Mouse (Mus musculus) hindbrain, embryonic 15.5 days (tissue): ENCODE measurements at regions not wholly inside any gene's neighbourhood (a gene's known extent, or its start where the extent isn't known, plus 50 kb on each side); places are given as distances from the start of the nearest gene placed in this dataset.

Experiments
- ATAC-seq: fragments of 200-750 bp; cut with Nextera tagmentation; 2 replicates; pipeline ENCODE4 v1.8.0; 2017; ENCODE audit warnings: low read depth, moderate number of reproducible peaks, moderate TSS enrichment; ENCODE audit not compliant: low FRiP score
- H3K27ac ChIP-seq: fragments of 300-500 bp; sonication (generic); replicated peaks from 2 replicates; pipeline ENCODE4 v1.5.1; 2015; ENCODE audit warnings: mild to moderate bottlenecking, inconsistent platforms
- H3K27me3 ChIP-seq: fragments of 300-500 bp; sonication (generic); 2 replicates; pipeline ENCODE4 v1.6.1; 2015; ENCODE audit warnings: control low read depth, inconsistent platforms
- H3K36me3 ChIP-seq: fragments of 300-500 bp; sonication (generic); 2 replicates; pipeline ENCODE4 v1.6.1; 2015; ENCODE audit warnings: control low read depth, inconsistent platforms
- H3K4me1 ChIP-seq: fragments of 300-500 bp; sonication (generic); replicated peaks from 2 replicates; pipeline ENCODE4 v1.6.1; 2015; ENCODE audit warnings: control low read depth, inconsistent platforms
- H3K4me2 ChIP-seq: fragments of 300-500 bp; sonication (generic); 2 replicates; pipeline ENCODE4 v1.6.1; 2015; ENCODE audit warnings: moderate library complexity, mild to moderate bottlenecking, inconsistent platforms
- H3K4me3 ChIP-seq: fragments of 300-500 bp; sonication (generic); 2 replicates; pipeline ENCODE4 v1.5.1; 2015; ENCODE audit warnings: mild to moderate bottlenecking, inconsistent platforms
- H3K9ac ChIP-seq: fragments of 300-500 bp; sonication (generic); 2 replicates; pipeline ENCODE4 v1.6.1; 2015; ENCODE audit warnings: inconsistent platforms
- H3K9me3 ChIP-seq: fragments of 300-500 bp; sonication (generic); 2 replicates; pipeline ENCODE4 v1.6.1; 2016; ENCODE audit warnings: control low read depth, inconsistent platforms
- WGBS: fragments of 180-500 bp; shearing (Covaris S2); methylation state at CpG from one replicate; pipeline ENCODE4 v1.1.7; 2015; 5-methylcytosine and 5-hydroxymethylcytosine counted together

GRCm38 (mm10) chr8:35968341-35968740, 202.8 kb downstream of the Gm19410 start:
- Histone ChIP-seq H3K4me1 (no peaks in the 10 kb centered on the region), H3K4me2 (no peak overlapping the region), H3K27me3 (no peaks in the 10 kb centered on the region), H3K9ac (no peak overlapping the region), H3K9me3 (no peaks in the 10 kb centered on the region), H3K36me3 (no peaks in the 10 kb centered on the region), H3K4me3 (no peak overlapping the region), H3K27ac (no peak overlapping the region)
- 92% methylated on average over 9 of the region's 9 CpGs for WGBS
- no peak for ATAC-seq

- WGBS: 95% methylated on average over 7 of the region's 7 CpGs
- H3K36me3 ChIP-seq: no peaks in the 10 kb centered on the region
- H3K4me3 ChIP-seq: no peak overlapping the region
- no peaks in the 10 kb centered on the region for H3K9me3 ChIP-seq
- H3K27me3 ChIP-seq: no peaks in the 10 kb centered on the region
- no peak overlapping the region for H3K27ac ChIP-seq
- no peak overlapping the region for H3K4me2 ChIP-seq
- H3K4me1 ChIP-seq: no peaks in the 10 kb centered on the region
- no peak overlapping the region for H3K9ac ChIP-seq
- no peak for ATAC-seq
Measured at GRCm38 (mm10) chr8:35971082-35971481, 205.5 kb downstream of the Gm19410 start.

DNA sequence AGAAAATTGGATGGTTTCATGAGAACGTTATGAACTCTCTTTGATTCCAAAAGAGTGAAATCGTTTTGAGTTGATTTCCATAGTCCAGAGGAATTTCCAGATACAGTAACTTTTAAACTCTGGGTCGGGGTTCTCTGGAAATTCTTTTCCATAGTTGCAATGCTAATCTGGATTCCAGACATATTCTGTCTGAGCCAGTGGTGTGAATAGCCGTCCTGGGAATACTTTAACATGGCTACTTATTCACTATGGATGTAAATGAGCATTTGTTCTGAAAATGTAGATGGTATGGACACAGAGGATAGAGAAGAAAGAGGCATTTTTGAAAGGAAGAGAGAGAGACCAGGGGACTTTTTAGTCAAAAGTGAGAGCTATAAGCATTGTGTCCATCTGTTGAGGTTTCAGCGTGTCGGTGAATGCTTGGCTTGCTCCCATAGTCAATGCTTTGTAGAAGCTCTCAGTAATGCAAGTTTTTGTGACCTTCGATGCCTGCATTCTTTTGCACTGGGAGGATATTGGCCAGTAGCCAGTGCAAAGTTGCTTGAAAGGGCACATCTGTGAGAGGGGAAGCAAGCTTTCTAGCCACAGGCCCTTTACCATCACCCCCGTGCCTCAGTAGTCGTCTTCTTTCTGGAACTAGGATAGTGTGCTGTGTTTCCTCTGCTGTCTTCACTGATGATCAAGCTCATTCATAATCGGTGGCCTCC, 208.9 kb downstream of the Gm19410 start:
- 59% methylated on average over 10 of the region's 10 CpGs for WGBS

GRCm38 (mm10) chr8:35979638-35980255, 214.2 kb downstream of the Gm19410 start:
- no peaks in the 10 kb centered on the region for H3K9me3 ChIP-seq
- no peaks in the 10 kb centered on the region for H3K27me3 ChIP-seq
- ATAC-seq: no peak
- 70% methylated on average over 9 of the region's 9 CpGs for WGBS
- H3K4me2 ChIP-seq: no peak overlapping the region
- no peak overlapping the region for H3K4me3 ChIP-seq
- 0 out of 2 replicates have a peak, but pooled peaks cover 4% of the 10 kb centered on the region for H3K4me1 ChIP-seq
- no peak overlapping the region for H3K9ac ChIP-seq
- H3K27ac ChIP-seq: no peak overlapping the region
- H3K36me3 ChIP-seq: no peaks in the 10 kb centered on the region

More for the DNA sequence above, 208.9 kb downstream of the Gm19410 start:
- no peaks in the 10 kb centered on the region for H3K9me3 ChIP-seq
- H3K4me2 ChIP-seq: no peak overlapping the region
- H3K4me1 ChIP-seq: no peaks in the 10 kb centered on the region
- H3K4me3 ChIP-seq: no peak overlapping the region
- no peak overlapping the region for H3K9ac ChIP-seq
- no peaks in the 10 kb centered on the region for H3K36me3 ChIP-seq
- H3K27ac ChIP-seq: no peak overlapping the region
- H3K27me3 ChIP-seq: no peaks in the 10 kb centered on the region
- no peak for ATAC-seq

GRCm38 (mm10) chr8:35983083-35983482, 217.5 kb downstream of the Gm19410 start:
- WGBS: 46% methylated on average over 2 of the region's 2 CpGs
- no peak overlapping the region for H3K27ac ChIP-seq
- no peaks in the 10 kb centered on the region for H3K9me3 ChIP-seq

GRCm38 (mm10) chr8:35985152-35985689, 219.6 kb downstream of the Gm19410 start:
- Histone ChIP-seq H3K27ac (0 out of 2 replicates have a peak overlapping the region, but pooled peaks have one; percentile 35), H3K9ac (no peak overlapping the region), H3K4me1 (peaks cover 10% of the 10 kb centered on the region; the same call in 1 of the 2 replicates), H3K36me3 (no peaks in the 10 kb centered on the region), H3K4me3 (no peak overlapping the region), H3K9me3 (no peaks in the 10 kb centered on the region), H3K27me3 (no peaks in the 10 kb centered on the region), H3K4me2 (no peak overlapping the region)
- ATAC-seq: no peak
- 38% methylated on average over 5 of the region's 5 CpGs for WGBS

More at GRCm38 (mm10) chr8:35983083-35983482, 217.5 kb downstream of the Gm19410 start:
- ATAC-seq: no peak
- H3K9ac ChIP-seq: no peak overlapping the region
- no peaks in the 10 kb centered on the region for H3K27me3 ChIP-seq
- no peaks in the 10 kb centered on the region for H3K36me3 ChIP-seq
- no peak overlapping the region for H3K4me3 ChIP-seq
- peaks cover 10% of the 10 kb centered on the region; the same call in 1 of the 2 replicates for H3K4me1 ChIP-seq
- H3K4me2 ChIP-seq: no peak overlapping the region

GRCm38 (mm10) chr8:35987327-35987726, 221.7 kb downstream of the Gm19410 start:
- H3K27ac ChIP-seq: no peak overlapping the region
- H3K4me1 ChIP-seq: peaks cover 18% of the 10 kb centered on the region; the same call in 1 of the 2 replicates
- H3K4me3 ChIP-seq: no peak overlapping the region
- no peak overlapping the region for H3K9ac ChIP-seq
- no peak overlapping the region for H3K4me2 ChIP-seq
- H3K9me3 ChIP-seq: no peaks in the 10 kb centered on the region
- H3K36me3 ChIP-seq: no peaks in the 10 kb centered on the region
- ATAC-seq: no peak
- 86% methylated on average over 5 of the region's 5 CpGs for WGBS
- H3K27me3 ChIP-seq: no peaks in the 10 kb centered on the region

- ATAC-seq: no peak
- no peaks in the 10 kb centered on the region for H3K27me3 ChIP-seq
Measured at GRCm38 (mm10) chr8:35991013-35991412, 225.4 kb downstream of the Gm19410 start.

DNA sequence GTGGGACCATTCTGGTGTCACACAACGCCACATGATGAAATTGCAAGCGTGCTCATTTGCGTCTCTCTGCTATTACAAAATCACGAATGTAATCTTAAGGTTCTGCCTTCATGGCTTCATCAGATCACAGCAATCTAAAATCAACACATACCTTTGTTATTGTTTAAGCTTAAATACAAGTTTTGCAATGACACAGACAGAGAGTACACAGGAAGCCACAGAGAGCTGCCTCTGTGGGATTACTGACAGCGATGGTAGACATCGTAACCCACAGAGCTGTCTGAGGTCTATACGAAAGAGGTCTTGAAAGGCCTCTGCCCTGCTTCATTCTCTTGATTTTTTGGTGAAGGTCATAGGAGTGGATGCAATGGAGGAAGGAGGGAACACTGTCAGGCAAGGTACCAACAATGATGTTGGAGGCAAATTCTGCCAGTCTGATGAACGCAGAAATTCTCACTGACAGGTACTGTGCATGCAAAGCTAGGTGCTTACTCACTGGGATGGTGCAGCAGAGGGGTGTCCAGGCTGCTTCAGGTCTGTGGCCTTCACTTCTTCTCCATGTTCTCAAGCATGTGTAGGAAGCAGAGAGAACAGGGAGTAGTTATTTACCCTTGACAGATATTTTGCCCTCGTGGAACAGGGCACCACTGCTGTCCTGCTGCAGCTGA, 226.5 kb downstream of the Gm19410 start:
- no peaks in the 10 kb centered on the region for H3K36me3 ChIP-seq
- H3K27me3 ChIP-seq: no peaks in the 10 kb centered on the region
- H3K4me3 ChIP-seq: no peak overlapping the region
- H3K27ac ChIP-seq: no peak overlapping the region
- no peak overlapping the region for H3K4me2 ChIP-seq
- 79% methylated on average over 9 of the region's 9 CpGs for WGBS
- H3K4me1 ChIP-seq: 0 out of 2 replicates have a peak, but pooled peaks cover 9% of the 10 kb centered on the region
- H3K9me3 ChIP-seq: no peaks in the 10 kb centered on the region
- no peak for ATAC-seq
- no peak overlapping the region for H3K9ac ChIP-seq

More at GRCm38 (mm10) chr8:35991013-35991412, 225.4 kb downstream of the Gm19410 start:
- Histone ChIP-seq H3K27ac (no peak overlapping the region; the same call in 1 of the 2 replicates), H3K4me2 (no peak overlapping the region), H3K4me1 (0 out of 2 replicates have a peak, but pooled peaks cover 9% of the 10 kb centered on the region), H3K36me3 (no peaks in the 10 kb centered on the region), H3K9me3 (no peaks in the 10 kb centered on the region), H3K9ac (no peak overlapping the region), H3K4me3 (no peak overlapping the region)
- WGBS: 57% methylated on average over 5 of the region's 5 CpGs

DNA sequence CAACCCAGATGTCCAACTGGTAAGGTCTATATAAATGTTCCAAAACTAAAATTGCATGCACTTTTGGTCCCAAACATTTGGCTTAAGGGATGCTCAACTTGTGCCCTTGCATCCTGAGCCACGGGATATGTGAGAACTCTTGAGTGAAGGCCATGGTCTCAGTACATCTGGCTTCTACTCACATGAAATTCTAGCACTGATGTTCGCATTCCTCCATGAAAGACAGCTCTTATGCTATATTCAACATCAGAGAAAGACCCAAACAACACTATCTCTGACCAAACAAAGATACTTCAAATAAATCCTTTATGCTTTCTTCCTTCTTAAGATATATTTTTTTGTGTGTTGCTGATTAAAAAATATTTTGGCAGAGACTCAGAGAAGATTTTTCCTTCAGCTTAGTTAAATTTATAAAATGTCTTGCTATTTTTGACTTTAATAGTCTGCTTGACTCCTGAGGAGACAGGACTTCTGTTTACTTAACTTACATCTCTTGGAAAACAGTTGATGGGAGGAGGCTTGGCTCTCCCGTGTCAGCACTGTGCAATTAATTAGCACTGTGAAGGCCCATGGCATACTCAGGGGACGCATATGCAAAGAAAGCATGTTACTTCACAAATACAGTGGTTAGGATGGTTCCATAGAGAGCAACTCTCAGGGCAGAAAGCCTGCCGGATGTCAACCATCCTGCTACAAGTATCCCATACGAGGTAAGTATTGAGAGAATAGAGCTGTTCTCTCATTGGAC, 230.9 kb downstream of the Gm19410 start:
- Histone ChIP-seq H3K9ac (no peak overlapping the region), H3K27ac (no peak overlapping the region), H3K4me3 (no peak overlapping the region), H3K36me3 (no peaks in the 10 kb centered on the region), H3K4me2 (no peak overlapping the region), H3K9me3 (no peaks in the 10 kb centered on the region), H3K27me3 (no peaks in the 10 kb centered on the region), H3K4me1 (0 out of 2 replicates have a peak, but pooled peaks cover 3% of the 10 kb centered on the region)
- ATAC-seq: no peak
- 72% methylated on average over 6 of the region's 6 CpGs for WGBS

DNA sequence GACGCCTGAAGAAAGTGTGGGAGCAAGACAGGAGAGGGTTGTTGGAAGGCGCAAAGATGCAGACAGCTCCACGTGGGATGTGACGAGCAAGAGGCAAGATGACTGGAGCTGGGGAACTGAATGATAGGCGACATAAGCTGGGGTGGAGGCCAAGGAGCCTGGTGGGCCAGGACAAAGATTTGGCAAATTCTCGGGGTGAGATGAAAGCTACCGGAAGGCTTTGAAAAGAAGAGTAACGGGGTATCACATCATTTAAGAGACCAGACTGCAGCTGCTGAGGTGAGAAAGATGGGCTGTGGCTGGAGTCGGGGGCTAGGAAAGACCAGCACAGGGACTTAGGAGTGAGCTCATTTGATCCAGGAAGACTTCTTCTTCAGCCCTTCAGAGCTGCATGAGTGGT, 234.0 kb downstream of the Gm19410 start:
- Histone ChIP-seq H3K4me2 (no peak overlapping the region), H3K4me3 (no peak overlapping the region), H3K27me3 (no peaks in the 10 kb centered on the region), H3K9ac (no peak overlapping the region), H3K4me1 (0 out of 2 replicates have a peak, but pooled peaks cover 3% of the 10 kb centered on the region), H3K36me3 (no peaks in the 10 kb centered on the region), H3K27ac (no peak overlapping the region), H3K9me3 (no peaks in the 10 kb centered on the region)
- WGBS: 86% methylated on average over 9 of the region's 9 CpGs
- ATAC-seq: no peak
